Mouse (Mus musculus) lung, embryonic 15.5 days (tissue): ENCODE results near the gene Erlec1. TPM values are rescaled to one million over a fixed set of nuclear protein-coding genes. Genes with fewer than 3 reads are reported as not detected.

ENCODE experiments used
- ATAC-seq: fragments of 200-750 bp; cut with Nextera tagmentation; 2 replicates; pipeline ENCODE4 v1.8.0; 2017; ENCODE audit warnings: moderate number of reproducible peaks, borderline replicate concordance; ENCODE audit not compliant: low FRiP score, low TSS enrichment; ENCODE audit errors: extremely low read depth
- H3K27ac ChIP-seq: fragments of 300-500 bp; sonication (generic); 2 replicates; pipeline ENCODE4 v1.5.1; 2015; ENCODE audit warnings: moderate library complexity, mild to moderate bottlenecking, inconsistent platforms
- H3K27me3 ChIP-seq: fragments of 300-500 bp; sonication (generic); 2 replicates; pipeline ENCODE4 v1.6.1; 2015; ENCODE audit warnings: inconsistent platforms
- H3K36me3 ChIP-seq: fragments of 300-500 bp; sonication (generic); 2 replicates; pipeline ENCODE4 v1.6.1; 2015; ENCODE audit warnings: inconsistent platforms
- H3K4me1 ChIP-seq: fragments of 300-500 bp; sonication (generic); 2 replicates; pipeline ENCODE4 v1.6.1; 2015; ENCODE audit warnings: inconsistent platforms
- H3K4me2 ChIP-seq: fragments of 300-500 bp; sonication (generic); 2 replicates; pipeline ENCODE4 v1.6.1; 2015; ENCODE audit warnings: inconsistent platforms, mild to moderate bottlenecking, moderate library complexity
- H3K4me3 ChIP-seq: fragments of 300-500 bp; sonication (generic); 2 replicates; pipeline ENCODE4 v1.5.1; 2015; ENCODE audit warnings: mild to moderate bottlenecking, inconsistent platforms
- H3K9ac ChIP-seq: fragments of 300-500 bp; sonication (generic); 2 replicates; pipeline ENCODE4 v1.6.1; 2015; ENCODE audit warnings: inconsistent platforms
- H3K9me3 ChIP-seq: fragments of 300-500 bp; sonication (generic); 2 replicates; pipeline ENCODE4 v1.6.1; 2016; ENCODE audit warnings: inconsistent platforms
- WGBS: fragments of 180-500 bp; shearing (Covaris S2); methylation state at CpG from one replicate; pipeline ENCODE4 v1.1.7; 2015; 5-methylcytosine and 5-hydroxymethylcytosine counted together
- polyA plus RNA-seq: library from polyadenylated mRNA; unstranded; fragments of >200 nt; fragmentation: Nextera tagmentation; extraction: Ambion mirVana; gene quantifications from 2 replicates; pipeline ENCODE4 v1.2.1, GENCODE M21; 2015

The Erlec1 gene
- 10.4 and 10.9 TPM in 2 replicates for polyA plus RNA-seq

DNA sequence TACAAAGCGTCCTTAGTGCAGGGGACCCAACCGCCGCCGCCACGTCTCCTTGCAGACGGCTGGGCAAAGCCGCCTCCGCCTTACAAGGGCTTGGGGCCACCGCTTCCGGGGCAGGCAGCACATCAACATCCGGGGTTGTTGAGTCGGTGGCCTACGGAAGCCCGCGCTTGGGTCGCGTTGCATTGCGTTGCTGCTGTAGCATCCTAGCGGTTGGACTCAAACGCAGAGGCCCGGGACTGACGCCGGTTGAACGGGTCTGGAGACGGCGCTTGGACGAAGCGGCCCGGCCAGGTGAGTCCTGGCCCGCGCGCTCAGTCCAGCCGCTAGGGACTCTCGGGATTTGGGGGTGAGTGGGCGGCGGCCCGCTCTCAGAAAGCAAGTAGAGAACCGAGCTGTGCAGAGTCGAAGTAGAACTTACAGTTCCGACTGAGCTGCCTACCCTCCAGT, at the start of gene Erlec1:
Gene Erlec1, minus strand, starts transcription at position 57 of the 447 bp plus-strand sequence.
- under 1% methylated on average over 40 of the region's 40 CpGs for WGBS
- Histone ChIP-seq H3K4me3 (peak within 1 kb of the TSS; percentile 93), H3K27me3 (no peaks in the 10 kb centered on the region), H3K36me3 (peaks cover 18% of the 10 kb centered on the region), H3K9me3 (no peaks in the 10 kb centered on the region), H3K27ac (peak within 1 kb of the TSS; percentile 83), H3K4me1 (peaks cover 12% of the 10 kb centered on the region), H3K9ac (peak within 1 kb of the TSS; percentile 89), H3K4me2 (peak within 1 kb of the TSS; percentile 77)
- ATAC-seq: peak; percentile 98

DNA sequence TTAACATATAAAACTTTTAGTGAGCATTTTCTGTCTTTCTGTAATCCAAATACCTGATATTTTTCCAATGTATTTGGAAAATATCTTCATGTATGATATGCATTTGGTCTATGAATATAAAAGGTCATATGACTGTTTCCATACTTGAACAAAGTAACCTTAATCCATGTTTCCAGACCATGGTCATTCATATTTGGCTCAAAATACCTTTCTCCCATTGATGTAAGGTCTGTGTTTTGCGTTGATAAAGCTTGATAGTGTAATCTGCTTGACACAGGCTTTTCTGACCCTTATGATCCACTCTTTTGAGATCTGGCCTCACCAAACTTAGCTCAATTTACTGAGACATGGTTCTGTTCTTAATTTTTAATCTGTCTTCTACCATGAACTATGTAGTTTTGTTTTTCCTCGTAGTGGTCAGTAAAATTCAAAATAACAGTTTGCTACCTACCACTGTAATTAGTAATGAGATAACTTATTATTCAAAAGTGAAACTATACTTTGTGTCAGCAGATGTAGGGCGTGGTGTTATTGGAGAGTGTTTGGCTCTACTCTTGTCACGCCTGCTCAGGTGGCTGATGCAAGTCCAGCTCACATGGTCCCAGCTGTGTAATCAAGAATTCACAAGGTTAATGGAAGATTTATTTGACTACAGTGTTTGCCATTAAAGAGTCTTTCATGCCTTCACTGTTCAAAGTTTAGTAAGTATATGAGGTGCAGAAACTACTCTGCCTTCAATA, 47.2 kb upstream of the Erlec1 start:
- Histone ChIP-seq H3K4me1 (no peaks in the 10 kb centered on the region), H3K36me3 (no peaks in the 10 kb centered on the region), H3K9me3 (no peaks in the 10 kb centered on the region), H3K27ac (no peak overlapping the region), H3K27me3 (no peaks in the 10 kb centered on the region), H3K4me3 (no peak overlapping the region), H3K4me2 (no peak overlapping the region), H3K9ac (no peak overlapping the region)
- no peak for ATAC-seq
- 81% methylated on average over 4 of the region's 4 CpGs for WGBS

DNA sequence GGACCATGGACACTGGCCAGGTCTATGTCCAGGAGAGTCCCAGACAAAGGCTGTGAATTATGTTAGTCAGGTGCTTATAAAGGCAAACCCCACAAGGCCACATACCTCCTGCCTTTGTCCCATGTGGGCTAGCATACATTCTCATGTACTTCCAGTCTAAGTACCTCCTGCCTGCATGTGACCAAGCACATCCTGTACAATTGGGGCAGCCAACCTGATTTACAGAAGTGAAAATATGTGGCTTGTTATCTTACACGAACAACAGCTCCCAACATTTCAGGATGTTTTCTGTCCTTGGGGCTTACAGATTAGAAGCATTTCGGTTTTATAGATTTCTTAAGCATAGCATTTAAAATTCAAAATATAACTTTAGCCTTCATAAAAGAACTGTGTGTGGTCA, 45.9 kb upstream of the Erlec1 start:
- no peaks in the 10 kb centered on the region for H3K27me3 ChIP-seq
- 81% methylated on average over 2 of the region's 2 CpGs for WGBS
- H3K4me2 ChIP-seq: no peak overlapping the region
- H3K27ac ChIP-seq: no peak overlapping the region
- no peaks in the 10 kb centered on the region for H3K9me3 ChIP-seq
- no peak overlapping the region for H3K9ac ChIP-seq
- no peak overlapping the region for H3K4me3 ChIP-seq
- H3K4me1 ChIP-seq: no peaks in the 10 kb centered on the region
- no peak for ATAC-seq
- no peaks in the 10 kb centered on the region for H3K36me3 ChIP-seq

DNA sequence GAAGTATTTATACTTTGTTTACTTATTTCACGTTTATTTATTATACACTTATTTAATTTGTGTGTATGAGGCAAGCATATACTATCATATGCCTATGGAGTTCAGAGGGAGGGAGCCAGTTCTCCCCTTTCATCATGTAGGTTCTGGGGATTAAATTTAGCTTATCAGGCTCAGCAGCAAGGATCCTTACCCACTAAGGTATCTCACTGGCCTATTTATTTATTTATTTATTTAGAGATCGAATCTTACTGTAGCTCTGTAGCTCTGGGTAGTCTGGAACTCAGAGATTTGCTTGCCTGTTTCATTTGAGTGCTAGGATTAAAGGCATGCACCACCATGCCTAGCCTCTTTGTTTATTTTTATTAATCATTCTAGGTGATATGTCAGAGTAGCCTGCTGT, 44.6 kb upstream of the Erlec1 start:
- Histone ChIP-seq H3K36me3 (no peaks in the 10 kb centered on the region), H3K9ac (no peak overlapping the region), H3K4me3 (no peak overlapping the region), H3K4me1 (no peaks in the 10 kb centered on the region), H3K9me3 (no peaks in the 10 kb centered on the region), H3K4me2 (no peak overlapping the region), H3K27me3 (no peaks in the 10 kb centered on the region), H3K27ac (no peak overlapping the region)
- WGBS: 62% methylated on average over 2 of the region's 2 CpGs
- ATAC-seq: no peak

DNA sequence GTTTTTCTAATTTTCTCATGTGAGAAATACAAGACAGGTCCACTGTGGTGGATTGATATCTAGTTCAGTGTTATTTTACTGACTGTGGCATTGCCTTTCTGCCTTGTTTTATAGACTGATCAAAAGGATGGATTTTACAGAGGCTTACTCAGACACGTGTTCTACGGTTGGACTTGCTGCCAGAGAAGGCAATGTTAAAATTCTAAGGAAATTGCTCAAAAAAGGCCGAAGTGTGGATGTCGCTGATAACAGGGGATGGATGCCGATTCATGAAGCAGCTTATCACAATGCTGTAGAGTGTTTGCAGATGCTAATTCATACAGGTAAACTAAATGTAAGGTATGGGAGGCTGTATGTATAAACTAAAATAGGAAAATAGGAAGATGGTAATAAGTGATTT, 44.1 kb upstream of the Erlec1 start:
- H3K4me3 ChIP-seq: no peak overlapping the region
- no peaks in the 10 kb centered on the region for H3K4me1 ChIP-seq
- no peak overlapping the region for H3K4me2 ChIP-seq
- no peaks in the 10 kb centered on the region for H3K9me3 ChIP-seq
- no peak for ATAC-seq
- no peaks in the 10 kb centered on the region for H3K27me3 ChIP-seq
- H3K9ac ChIP-seq: no peak overlapping the region
- H3K27ac ChIP-seq: no peak overlapping the region
- 84% methylated on average over 5 of the region's 5 CpGs for WGBS
- H3K36me3 ChIP-seq: no peaks in the 10 kb centered on the region

DNA sequence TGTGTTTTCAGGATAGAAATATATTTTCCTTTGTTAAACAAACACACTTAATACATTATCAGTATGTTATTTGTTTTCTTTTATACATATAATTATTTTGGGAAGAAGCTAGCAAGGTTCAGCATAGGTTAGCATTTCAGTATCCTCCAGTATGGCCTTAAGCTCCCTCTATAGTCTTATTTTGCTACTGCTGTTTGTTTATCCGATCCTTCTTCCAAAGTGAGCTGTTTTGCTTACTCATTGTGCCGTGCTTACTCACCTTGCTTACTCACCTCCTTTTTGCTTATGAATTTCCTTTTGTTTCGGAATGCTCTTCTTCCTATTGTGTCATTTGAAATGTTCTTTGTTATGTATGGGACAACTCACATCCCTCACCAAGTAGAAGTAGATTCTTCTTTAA, 42.5 kb upstream of the Erlec1 start:
- H3K9ac ChIP-seq: no peak overlapping the region
- ATAC-seq: no peak
- WGBS: 82% methylated on average over 3 of the region's 3 CpGs
- H3K9me3 ChIP-seq: no peaks in the 10 kb centered on the region
- H3K27ac ChIP-seq: no peak overlapping the region
- H3K4me1 ChIP-seq: no peaks in the 10 kb centered on the region
- H3K27me3 ChIP-seq: no peaks in the 10 kb centered on the region
- no peak overlapping the region for H3K4me2 ChIP-seq
- H3K36me3 ChIP-seq: no peaks in the 10 kb centered on the region
- no peak overlapping the region for H3K4me3 ChIP-seq

DNA sequence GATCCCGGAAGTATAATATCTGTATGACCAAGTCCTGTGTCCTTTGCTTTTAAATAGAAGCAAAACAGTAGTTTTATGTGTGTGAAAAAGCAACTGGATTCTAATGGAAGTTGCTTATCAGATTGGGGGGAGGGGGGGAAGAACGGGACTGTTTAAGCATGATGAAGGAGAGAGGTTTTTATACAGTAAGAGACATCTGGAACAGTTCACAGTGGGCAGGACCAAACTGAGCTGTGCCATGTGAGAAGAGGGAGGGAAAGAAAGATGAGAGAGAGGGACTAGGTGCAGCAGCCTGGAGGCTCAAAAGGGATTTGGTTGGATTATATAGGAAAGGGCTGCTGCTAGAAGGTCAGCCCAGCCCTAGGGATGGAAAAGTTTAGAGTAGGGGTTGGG, 32.5 kb upstream of the Erlec1 start:
- H3K27me3 ChIP-seq: no peaks in the 10 kb centered on the region
- peak; percentile 72; the same call in 1 of the 2 replicates for ATAC-seq

DNA sequence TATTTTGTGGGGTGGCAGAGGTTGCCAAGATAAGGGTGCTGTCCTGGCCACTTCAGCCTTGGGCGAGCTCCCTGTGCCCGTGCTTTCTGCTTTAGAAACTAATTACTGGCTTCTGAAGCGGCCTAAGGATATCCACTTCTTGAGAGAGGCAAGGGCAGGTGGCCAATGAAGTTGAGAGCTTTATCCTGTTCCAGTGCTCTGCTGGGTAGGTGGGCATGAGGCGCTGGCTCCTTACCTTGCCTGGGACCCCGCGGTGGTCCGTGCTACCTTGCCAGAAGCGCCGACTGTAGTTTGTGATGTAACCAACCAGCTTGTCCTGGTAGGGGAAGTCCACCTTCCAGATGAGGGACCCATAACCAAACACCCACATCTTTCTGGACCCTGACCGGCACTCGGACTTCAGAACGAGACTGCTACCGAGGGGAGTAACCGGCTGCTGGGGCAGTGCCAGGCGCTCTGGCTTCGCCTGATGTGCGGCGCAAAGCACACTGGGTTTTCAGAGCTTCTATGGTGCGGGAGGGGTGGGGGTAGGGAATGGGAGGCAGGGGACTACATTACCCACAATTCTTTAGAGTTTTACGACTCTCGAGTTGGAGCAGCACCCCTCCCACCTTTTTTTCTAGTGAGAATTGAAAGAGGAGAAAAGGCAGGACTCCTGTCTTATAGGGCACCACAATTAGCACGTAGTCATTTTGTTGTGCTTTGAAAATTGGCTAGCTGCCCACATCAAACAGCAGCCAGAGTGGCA, 31.9 kb upstream of the Erlec1 start, which contains the start of gene Chac2:
Gene Chac2, minus strand, starts transcription at position 474 of the 748 bp plus-strand sequence.
- H3K4me3 ChIP-seq: peak within 1 kb of the TSS; percentile 54
- WGBS: 1% methylated on average over 22 of the region's 22 CpGs
- H3K36me3 ChIP-seq: no peaks in the 10 kb centered on the region

More for the DNA sequence above, 32.5 kb upstream of the Erlec1 start:
- Histone ChIP-seq H3K4me1 (peaks cover 5% of the 10 kb centered on the region), H3K4me3 (peak overlapping the region; percentile 54), H3K9me3 (no peaks in the 10 kb centered on the region), H3K27ac (peak overlapping the region; percentile 69), H3K9ac (peak overlapping the region; percentile 54), H3K36me3 (no peaks in the 10 kb centered on the region), H3K4me2 (peak overlapping the region; percentile 74)
- WGBS: 2% methylated on average over 2 of the region's 2 CpGs

DNA sequence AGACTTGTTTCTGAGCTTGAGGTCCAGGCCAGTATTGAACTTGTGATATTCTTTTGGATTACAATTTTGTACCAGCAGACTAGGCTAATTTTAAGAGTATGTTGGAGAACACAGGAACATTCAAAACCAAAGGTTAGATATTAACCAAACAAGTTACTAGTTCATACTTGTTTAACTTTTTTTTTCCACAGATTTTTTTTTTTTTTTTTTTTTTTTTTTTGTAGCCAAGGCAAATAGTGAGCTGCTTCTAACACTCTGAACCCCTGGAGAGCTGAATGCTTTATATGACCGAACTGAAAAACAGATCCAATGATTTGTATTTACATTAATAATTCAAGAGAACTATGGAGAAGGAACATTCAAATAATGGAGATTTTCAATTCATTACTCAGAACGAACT, 31.1 kb upstream of the Erlec1 start:
- Histone ChIP-seq H3K27ac (no peak overlapping the region), H3K9me3 (no peaks in the 10 kb centered on the region), H3K4me2 (peak overlapping the region; percentile 74), H3K9ac (no peak overlapping the region), H3K4me1 (peaks cover 5% of the 10 kb centered on the region), H3K36me3 (no peaks in the 10 kb centered on the region), H3K27me3 (no peaks in the 10 kb centered on the region), H3K4me3 (peak overlapping the region; percentile 54; the same call in 1 of the 2 replicates)
- no peak for ATAC-seq
- WGBS: 42% methylated on average over 2 of the region's 2 CpGs

More for the DNA sequence above, 31.9 kb upstream of the Erlec1 start, which contains the start of gene Chac2:
- Histone ChIP-seq H3K9ac (peak within 1 kb of the TSS; percentile 54), H3K27ac (peak within 1 kb of the TSS; percentile 69), H3K27me3 (no peaks in the 10 kb centered on the region), H3K9me3 (no peaks in the 10 kb centered on the region), H3K4me2 (peak within 1 kb of the TSS; percentile 74), H3K4me1 (peaks cover 5% of the 10 kb centered on the region)
- peak; percentile 98 for ATAC-seq

DNA sequence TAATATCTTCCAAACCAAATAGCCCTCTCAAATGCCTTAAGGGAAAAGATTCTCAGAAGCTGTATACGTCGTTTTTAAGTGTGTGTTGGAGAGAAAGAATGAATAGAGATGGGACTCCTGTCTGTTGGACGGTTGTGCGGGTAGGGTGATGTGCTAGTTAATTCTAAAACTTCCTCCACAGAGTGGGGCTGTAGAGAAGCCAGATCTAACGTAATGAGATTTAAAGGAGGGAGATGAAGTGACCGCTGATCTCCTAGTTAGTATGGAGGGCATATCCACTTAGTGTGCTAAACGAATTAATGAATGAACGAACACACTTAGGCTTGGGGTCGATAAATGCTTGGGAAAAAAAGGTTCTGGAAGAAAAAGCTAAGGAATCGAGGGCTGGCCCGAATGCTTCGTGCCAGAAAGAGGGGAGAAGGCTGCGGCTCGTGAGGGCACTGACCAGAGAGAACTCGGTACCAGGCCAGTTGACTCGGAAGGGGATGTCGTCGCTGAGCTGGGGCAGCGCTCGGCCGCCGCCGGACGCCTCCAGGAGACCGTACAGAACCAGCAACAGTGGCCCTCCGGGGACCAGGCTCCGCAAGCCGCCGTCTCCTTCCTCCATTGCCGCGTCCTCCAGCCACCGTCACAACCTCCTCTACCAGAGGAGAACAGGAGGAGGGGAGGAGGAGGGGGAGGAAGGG, 523 bp downstream of the Erlec1 start:
- Histone ChIP-seq H3K4me2 (peak overlapping the region; percentile 55), H3K27ac (peak overlapping the region; percentile 83), H3K9ac (peak overlapping the region; percentile 84), H3K9me3 (no peaks in the 10 kb centered on the region), H3K4me1 (peaks cover 12% of the 10 kb centered on the region), H3K36me3 (peaks cover 25% of the 10 kb centered on the region), H3K4me3 (peak overlapping the region; percentile 93), H3K27me3 (no peaks in the 10 kb centered on the region)
- peak; percentile 92 for ATAC-seq
- WGBS: 4% methylated on average over 30 of the region's 32 CpGs

DNA sequence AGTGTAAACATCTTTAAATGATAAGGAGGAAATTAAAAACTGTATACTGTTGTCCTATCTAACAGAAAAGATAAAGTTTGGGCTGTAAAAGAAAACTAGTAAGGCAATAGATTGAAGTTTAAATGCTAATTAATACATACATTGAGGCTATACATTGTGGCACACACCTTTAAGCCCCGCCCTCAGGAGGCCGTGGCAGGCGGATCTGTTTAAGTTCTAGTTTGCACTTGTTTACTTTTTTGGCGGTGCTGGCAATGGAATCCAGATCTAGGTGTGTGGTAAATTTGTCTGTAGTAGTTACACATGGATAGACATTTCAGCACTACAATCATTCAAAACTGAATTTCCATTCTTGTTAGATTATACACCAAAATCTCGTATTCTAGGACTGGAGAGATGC, 1.3 kb downstream of the Erlec1 start:
- 28% methylated on average over 5 of the region's 5 CpGs for WGBS
- no peaks in the 10 kb centered on the region for H3K27me3 ChIP-seq
- 0 out of 2 replicates have a peak overlapping the region, but pooled peaks have one; percentile 84 for H3K9ac ChIP-seq
- no peaks in the 10 kb centered on the region for H3K9me3 ChIP-seq
- peak overlapping the region; percentile 93 for H3K4me3 ChIP-seq
- no peak for ATAC-seq
- H3K27ac ChIP-seq: no peak overlapping the region
- H3K4me2 ChIP-seq: peak overlapping the region; percentile 55
- H3K4me1 ChIP-seq: peaks cover 12% of the 10 kb centered on the region
- peaks cover 29% of the 10 kb centered on the region for H3K36me3 ChIP-seq
